Mouse (Mus musculus): ENCODE measurements around the gene Cnot1.

GRCm38 (mm10) chr8:95678024-95678611 is 129.1 kb downstream of the Cnot1 start:
- no peak for TF ChIP-seq CTCF (IDR thresholded peaks at IDR 0.05; ENCODE audit: control insufficient read depth, insufficient read depth, insufficient read length)
- TF ChIP-seq USF1 (IDR thresholded peaks at IDR 0.05; ENCODE audit: low read depth): no peak
- TF ChIP-seq FOSL1 (IDR thresholded peaks at IDR 0.05; ENCODE audit: insufficient read depth, low read length, poor library complexity, severe bottlenecking): no peak
- TF ChIP-seq CEBPB (IDR thresholded peaks at IDR 0.05; ENCODE audit: low read depth): no peak
